Mouse (Mus musculus) naive thymus-derived CD4-positive, alpha-beta T cell, adult 2 months (primary cell): Measurements from ENCODE around the gene Ercc8.

Source experiments
- DNase-seq: peaks from one replicate; pipeline ENCODE4 v3.0.0-alpha.2; 2011; ENCODE audit warnings: low read depth

The Ercc8 gene

GRCm38 (mm10) chr13:108157732-108158464 is 633 bp upstream of the Ercc8 start:
- DNase-seq = peak; percentile 13

- DNase-seq = no peak
These were observed 677 bp downstream of the Ercc8 start for GRCm38 (mm10) chr13:108159241-108159575.

GRCm38 (mm10) chr13:108159963-108160362 is 1.4 kb downstream of the Ercc8 start:
- DNase-seq = peak; percentile 58

- DNase-seq = no peak
These were observed 5.4 kb downstream of the Ercc8 start for GRCm38 (mm10) chr13:108163912-108164311.

- DNase-seq = no peak
These were observed 6.1 kb downstream of the Ercc8 start for GRCm38 (mm10) chr13:108164621-108165020.

- DNase-seq = peak; percentile 20
These were observed 11.5 kb downstream of the Ercc8 start for GRCm38 (mm10) chr13:108170002-108170401.

GRCm38 (mm10) chr13:108170511-108170910 is 12.0 kb downstream of the Ercc8 start:
- no peak for DNase-seq

- DNase-seq = no peak
These were observed 21.1 kb downstream of the Ercc8 start for GRCm38 (mm10) chr13:108179618-108180017.

- DNase-seq = no peak
These were observed 22.3 kb downstream of the Ercc8 start for GRCm38 (mm10) chr13:108180821-108181220.

GRCm38 (mm10) chr13:108184743-108185255 is 26.3 kb downstream of the Ercc8 start:
- no peak for DNase-seq

GRCm38 (mm10) chr13:108185530-108185929 is 27.0 kb downstream of the Ercc8 start:
- no peak for DNase-seq

GRCm38 (mm10) chr13:108187994-108188393 is 29.5 kb downstream of the Ercc8 start:
- no peak for DNase-seq

- peak; percentile 80 for DNase-seq
These were observed 32.7 kb downstream of the Ercc8 start for GRCm38 (mm10) chr13:108191074-108191720.

GRCm38 (mm10) chr13:108195474-108195873 is 36.9 kb downstream of the Ercc8 start:
- no peak for DNase-seq

GRCm38 (mm10) chr13:108204857-108205256 is 46.3 kb downstream of the Ercc8 start:
- no peak for DNase-seq

GRCm38 (mm10) chr13:108207447-108207846 is 48.9 kb downstream of the Ercc8 start:
- DNase-seq = no peak

GRCm38 (mm10) chr13:108208090-108208489 is 49.6 kb downstream of the Ercc8 start:
- DNase-seq = no peak

- DNase-seq = no peak
These were observed 52.4 kb downstream of the Ercc8 start for GRCm38 (mm10) chr13:108210960-108211359.

- no peak for DNase-seq
These were observed 54.0 kb downstream of the Ercc8 start for GRCm38 (mm10) chr13:108212397-108213018.

- DNase-seq = peak; percentile 89
These were observed 55.6 kb downstream of the Ercc8 start, which contains the start of gene Elovl7 for GRCm38 (mm10) chr13:108214081-108214484. Gene Elovl7 (plus strand): TSS chr13:108214404.

- no peak for DNase-seq
These were observed 56.1 kb downstream of the Ercc8 start for GRCm38 (mm10) chr13:108214485-108215107.

- DNase-seq = peak; percentile 54
These were observed 56.8 kb downstream of the Ercc8 start for GRCm38 (mm10) chr13:108215231-108215780.
